Mouse (Mus musculus) limb, embryonic 14.5 days (tissue): ENCODE measurements at regions not wholly inside any gene's neighbourhood (a gene's known extent, or its start where the extent isn't known, plus 50 kb on each side); places are given as distances from the start of the nearest gene placed in this dataset. TPM values are rescaled to one million over a fixed set of nuclear protein-coding genes. Genes with fewer than 3 reads are reported as not detected.

ENCODE experiments used
- ATAC-seq: fragments of 200-750 bp; cut with Nextera tagmentation; 2 replicates; pipeline ENCODE4 v1.8.0; 2017; ENCODE audit warnings: low read depth, moderate number of reproducible peaks, moderate TSS enrichment; ENCODE audit not compliant: low FRiP score
- DNase-seq: peaks from one replicate; pipeline ENCODE4 v3.0.0-alpha.2; 2015; ENCODE audit warnings: low spot score
- H3K27ac ChIP-seq: fragments of 300-500 bp; sonication (generic); replicated peaks from 2 replicates; pipeline ENCODE4 v1.5.1; 2014; ENCODE audit warnings: low read depth, mild to moderate bottlenecking, low read length, moderate library complexity, mixed read lengths
- H3K27me3 ChIP-seq: fragments of 300-500 bp; sonication (generic); 2 replicates; pipeline ENCODE4 v1.6.1; 2014; ENCODE audit warnings: low read length, mixed read lengths; ENCODE audit not compliant: control insufficient read depth, insufficient read depth
- H3K36me3 ChIP-seq: fragments of 300-500 bp; sonication (generic); 2 replicates; pipeline ENCODE4 v1.6.1; 2014; ENCODE audit warnings: mild to moderate bottlenecking, low read length, moderate library complexity, mixed read lengths; ENCODE audit not compliant: control insufficient read depth, insufficient read depth
- H3K4me1 ChIP-seq: fragments of 300-500 bp; sonication (generic); 2 replicates; pipeline ENCODE4 v1.6.1; 2014; ENCODE audit warnings: antibody characterized with exemption, low read length, mixed read lengths; ENCODE audit not compliant: control insufficient read depth, insufficient read depth
- H3K4me2 ChIP-seq: fragments of 300-500 bp; sonication (generic); replicated peaks from 2 replicates; pipeline ENCODE4 v1.6.1; 2014; ENCODE audit warnings: low read depth, mild to moderate bottlenecking, low read length, moderate library complexity; ENCODE audit not compliant: severe bottlenecking
- H3K4me3 ChIP-seq: fragments of 300-500 bp; sonication (generic); replicated peaks from 2 replicates; pipeline ENCODE4 v1.5.1; 2014; ENCODE audit warnings: low read length
- H3K9ac ChIP-seq: fragments of 300-500 bp; sonication (generic); 2 replicates; pipeline ENCODE4 v1.6.1; 2014; ENCODE audit warnings: mild to moderate bottlenecking, low read depth, low read length, moderate library complexity; ENCODE audit not compliant: severe bottlenecking
- H3K9me3 ChIP-seq: fragments of 300-500 bp; sonication (generic); 2 replicates; pipeline ENCODE4 v1.6.1; 2016; ENCODE audit warnings: low read length; ENCODE audit not compliant: control insufficient read depth
- POLR2A ChIP-seq: fragments of 200-500 bp; IDR thresholded peaks from 2 replicates; pipeline ENCODE4 v1.8.0; 2012; ENCODE audit warnings: inconsistent platforms, mild to moderate bottlenecking, moderate library complexity, borderline replicate concordance; ENCODE audit not compliant: insufficient read depth, insufficient read length; ENCODE audit errors: extremely low read depth
- WGBS: fragments of 180-500 bp; shearing (Covaris S2); extraction: QIAGEN DNeasy Blood & Tissue Kit; methylation state at CpG from one replicate; pipeline ENCODE4 v1.1.7; 2014; 5-methylcytosine and 5-hydroxymethylcytosine counted together
- microRNA-seq: library from miRNA; unstranded; fragments of <30 nt; microRNA quantifications from one replicate; pipeline ENCODE4, GENCODE M21; 2016

DNA sequence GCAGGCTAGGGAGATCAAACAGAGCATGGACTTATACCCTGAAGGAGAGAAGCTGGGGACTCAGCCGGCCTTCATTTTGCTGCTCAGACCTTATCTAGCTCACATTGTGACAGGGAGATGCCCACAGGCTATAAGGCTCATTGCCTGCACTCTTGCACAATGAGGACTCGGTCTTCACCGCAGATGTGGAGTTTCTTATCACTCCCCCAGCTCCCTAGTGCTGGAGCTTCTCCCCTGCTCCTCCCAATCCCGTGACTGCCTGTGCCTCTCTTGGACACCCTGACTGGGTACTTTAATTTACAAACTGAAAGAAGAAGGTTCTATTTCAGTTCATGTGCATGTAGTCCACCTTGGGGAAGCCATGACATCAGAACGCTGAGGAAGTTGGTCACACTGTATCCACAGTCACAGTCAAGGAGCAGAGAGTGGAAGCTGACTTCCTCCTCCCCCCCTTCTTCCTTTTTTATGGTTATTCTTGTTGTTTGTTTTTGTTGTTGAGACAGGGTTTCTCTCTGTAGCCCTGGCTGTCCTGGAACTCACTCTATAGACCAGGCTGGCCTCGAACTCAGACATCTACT lies 51.3 kb upstream of the Med14 start:
- H3K27ac ChIP-seq: no peak overlapping the region
- no peaks in the 10 kb centered on the region for H3K27me3 ChIP-seq
- no peaks in the 10 kb centered on the region for H3K4me1 ChIP-seq
- H3K4me2 ChIP-seq: no peak overlapping the region
- no peak overlapping the region for H3K4me3 ChIP-seq
- H3K36me3 ChIP-seq: no peaks in the 10 kb centered on the region
- H3K9me3 ChIP-seq: no peaks in the 10 kb centered on the region
- 79% methylated on average over 6 of the region's 6 CpGs for WGBS
- ATAC-seq (no peak), DNase-seq (no peak)
- no peak for TF ChIP-seq POLR2A
- H3K9ac ChIP-seq: no peak overlapping the region

Small RNA genes in the stretch of these regions (microRNA-seq; reads per million reads assigned to microRNA genes)
- not detected for gene Gm25063
